Mouse (Mus musculus) neural tube, embryonic 11.5 days (tissue): ENCODE results near the gene Amfr. TPM values are rescaled to one million over a fixed set of nuclear protein-coding genes. Genes with fewer than 3 reads are reported as not detected.

ENCODE experiments used
- ATAC-seq: fragments of 200-750 bp; cut with Nextera tagmentation; 2 replicates; pipeline ENCODE4 v1.8.0; 2017; ENCODE audit warnings: moderate number of reproducible peaks, mild to moderate bottlenecking, moderate TSS enrichment, moderate library complexity; ENCODE audit not compliant: insufficient read depth, low FRiP score, low TSS enrichment
- DNase-seq: peaks from one replicate; pipeline ENCODE4 v3.0.0-alpha.2; 2015; ENCODE audit warnings: low spot score
- H3K27ac ChIP-seq: fragments of 300-500 bp; sonication (generic); 2 replicates; pipeline ENCODE4 v1.5.1; 2014; ENCODE audit warnings: low read depth, mild to moderate bottlenecking, low read length
- H3K27me3 ChIP-seq: fragments of 300-500 bp; sonication (generic); 2 replicates; pipeline ENCODE4 v1.6.1; 2014; ENCODE audit warnings: mild to moderate bottlenecking, low read length, mixed read lengths; ENCODE audit not compliant: control insufficient read depth, insufficient read depth
- H3K36me3 ChIP-seq: fragments of 300-500 bp; sonication (generic); 2 replicates; pipeline ENCODE4 v1.6.1; 2014; ENCODE audit warnings: mild to moderate bottlenecking, low read length, moderate library complexity, mixed read lengths; ENCODE audit not compliant: control insufficient read depth, insufficient read depth
- H3K4me1 ChIP-seq: fragments of 300-500 bp; sonication (generic); 2 replicates; pipeline ENCODE4 v1.6.1; 2014; ENCODE audit warnings: low read length, mixed read lengths; ENCODE audit not compliant: control insufficient read depth, insufficient read depth
- H3K4me2 ChIP-seq: fragments of 300-500 bp; sonication (generic); 2 replicates; pipeline ENCODE4 v1.6.1; 2014; ENCODE audit warnings: low read depth, mild to moderate bottlenecking, moderate library complexity
- H3K4me3 ChIP-seq: fragments of 300-500 bp; sonication (generic); 2 replicates; pipeline ENCODE4 v1.5.1; 2014; ENCODE audit warnings: low read depth, low read length
- H3K9ac ChIP-seq: fragments of 300-500 bp; sonication (generic); 2 replicates; pipeline ENCODE4 v1.6.1; 2014; ENCODE audit warnings: mild to moderate bottlenecking, low read length
- H3K9me3 ChIP-seq: fragments of 300-500 bp; sonication (generic); 2 replicates; pipeline ENCODE4 v1.6.1; 2016; ENCODE audit warnings: low read length; ENCODE audit not compliant: control insufficient read depth
- WGBS: fragments of 180-500 bp; shearing (Covaris S2); extraction: QIAGEN DNeasy Blood & Tissue Kit; methylation state at CpG from one replicate; pipeline ENCODE4 v1.1.7; 2014; 5-methylcytosine and 5-hydroxymethylcytosine counted together
- polyA plus RNA-seq: library from polyadenylated mRNA; unstranded; fragments of >200 nt; fragmentation: Nextera tagmentation; extraction: Ambion mirVana; gene quantifications from 2 replicates; pipeline ENCODE4 v1.2.1, GENCODE M21; 2014

Amfr gene
- polyA plus RNA-seq, 1 experiment from 2014 or later = 58.8 TPM

DNA sequence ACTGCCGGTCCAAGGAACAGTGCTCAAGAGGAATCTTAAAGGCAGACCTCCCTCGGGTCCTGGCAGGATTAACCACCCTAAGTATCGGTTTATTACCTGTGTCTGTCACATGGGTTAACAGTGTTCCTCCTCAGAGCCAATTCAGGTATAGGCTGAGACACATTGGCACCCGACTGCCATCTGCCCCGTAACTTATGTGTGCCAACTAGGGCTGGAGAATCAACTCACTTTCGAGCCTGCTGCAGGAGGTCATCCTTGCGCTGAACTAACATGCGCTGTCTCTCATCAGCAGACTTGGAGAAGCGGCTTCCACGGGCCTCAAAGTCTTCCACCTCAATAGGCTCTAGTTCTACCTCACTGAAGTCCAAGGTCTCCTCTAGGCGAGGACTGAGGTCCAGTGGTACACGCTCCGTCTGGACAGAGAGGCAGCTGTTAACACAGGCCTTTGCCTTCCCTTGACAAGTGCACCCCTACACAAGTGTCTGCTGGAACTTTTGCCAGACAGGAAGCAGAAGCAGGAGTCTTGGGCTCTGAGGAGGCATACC lies 38.7 kb downstream of the Amfr start:
- no peak overlapping the region for H3K4me2 ChIP-seq
- 94% methylated on average over 13 of the region's 13 CpGs for WGBS

DNA sequence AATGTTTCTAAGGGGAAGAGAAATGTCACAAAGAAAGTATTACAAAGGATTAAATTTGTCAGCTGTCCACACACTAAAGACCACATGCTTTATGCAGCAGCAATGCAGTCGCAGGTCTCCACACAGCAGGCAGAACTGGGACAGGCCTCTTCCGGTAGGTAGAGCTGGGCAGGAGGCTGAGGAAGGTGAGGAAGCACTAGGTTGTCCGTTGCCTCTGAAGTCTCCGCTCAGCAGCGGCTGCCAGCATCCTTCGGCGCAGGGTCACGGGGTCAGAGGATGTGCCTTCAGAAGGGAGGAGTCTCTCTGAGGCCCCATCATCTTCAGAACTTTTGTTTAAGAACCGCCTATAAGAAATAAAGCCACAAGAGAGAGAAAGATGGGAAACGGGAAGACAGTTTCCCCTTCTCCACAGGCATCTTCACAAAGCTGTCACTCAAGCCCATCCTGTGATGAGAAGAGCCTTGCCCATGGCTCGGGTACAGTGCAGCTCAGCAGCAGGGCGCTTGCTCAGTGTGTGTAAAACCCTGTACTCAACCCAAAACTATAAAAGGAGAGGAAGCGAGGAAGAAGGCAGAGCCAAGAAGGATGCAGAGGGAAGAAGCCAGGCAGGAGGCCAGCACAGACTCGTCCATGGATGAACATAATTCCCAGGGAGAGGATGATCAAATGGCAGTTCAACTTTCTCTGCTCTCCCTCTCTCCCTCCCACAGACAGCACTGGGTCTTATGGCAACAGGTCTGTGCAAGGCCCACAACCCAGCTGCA lies 39.5 kb downstream of the Amfr start:
- Histone ChIP-seq H3K36me3 (peaks cover 19% of the 10 kb centered on the region), H3K9ac (no peak overlapping the region), H3K27me3 (no peaks in the 10 kb centered on the region), H3K27ac (no peak overlapping the region), H3K4me1 (no peaks in the 10 kb centered on the region), H3K4me2 (no peak overlapping the region), H3K9me3 (no peaks in the 10 kb centered on the region), H3K4me3 (no peak overlapping the region)
- WGBS = 88% methylated on average over 14 of the region's 14 CpGs
- DNase-seq (no peak), ATAC-seq (no peak)

More for the DNA sequence above, 38.7 kb downstream of the Amfr start:
- ATAC-seq (no peak), DNase-seq (no peak)
- Histone ChIP-seq H3K9me3 (no peaks in the 10 kb centered on the region), H3K36me3 (peaks cover 19% of the 10 kb centered on the region), H3K27ac (no peak overlapping the region), H3K4me1 (no peaks in the 10 kb centered on the region), H3K9ac (no peak overlapping the region), H3K27me3 (no peaks in the 10 kb centered on the region), H3K4me3 (no peak overlapping the region)

DNA sequence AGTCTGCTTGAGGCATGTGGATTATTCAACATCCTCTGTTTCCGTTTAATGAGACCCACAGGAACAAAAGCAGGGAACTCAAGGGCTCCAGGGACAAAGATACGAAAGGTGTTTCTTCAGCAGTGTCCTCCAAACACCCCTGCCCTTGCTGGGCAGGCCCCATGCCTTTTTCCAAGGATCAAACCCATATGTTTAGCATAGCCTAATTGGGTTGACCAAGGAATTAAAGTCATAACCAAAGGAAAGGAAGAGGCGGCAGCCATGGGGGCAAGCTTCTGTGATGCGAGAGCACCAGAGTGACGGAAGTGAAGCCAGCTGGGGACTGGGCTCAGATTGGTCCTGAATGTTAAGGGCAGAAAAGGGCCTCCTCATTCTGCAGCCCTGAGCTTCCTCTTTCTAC lies 40.4 kb downstream of the Amfr start:
- Histone ChIP-seq H3K4me2 (no peak overlapping the region), H3K27me3 (no peaks in the 10 kb centered on the region), H3K9me3 (no peaks in the 10 kb centered on the region), H3K36me3 (peaks cover 19% of the 10 kb centered on the region), H3K4me1 (no peaks in the 10 kb centered on the region), H3K4me3 (no peak overlapping the region), H3K9ac (no peak overlapping the region), H3K27ac (no peak overlapping the region)
- 92% methylated on average over 5 of the region's 5 CpGs for WGBS
- ATAC-seq (no peak), DNase-seq (no peak)

DNA sequence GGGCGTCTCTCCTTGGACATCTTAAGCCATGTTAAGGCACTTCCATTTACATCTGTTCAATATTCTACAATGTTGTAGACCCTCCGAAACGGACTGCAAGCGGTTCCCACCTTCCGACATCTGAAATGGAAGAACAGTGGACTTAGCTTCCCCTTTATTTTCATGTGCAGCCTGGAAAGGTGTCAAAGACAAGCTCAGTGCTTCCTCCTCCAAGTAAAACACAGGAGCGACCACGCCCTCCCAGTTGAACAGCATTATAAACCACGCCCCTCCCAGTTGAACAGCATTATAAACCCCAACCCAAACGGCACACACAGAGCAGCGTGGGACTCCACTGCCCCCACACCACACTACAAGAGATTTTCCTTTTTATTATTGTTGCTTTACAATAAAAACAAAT lies 41.2 kb downstream of the Amfr start:
- H3K36me3 ChIP-seq = peaks cover 19% of the 10 kb centered on the region
- H3K27me3 ChIP-seq = no peaks in the 10 kb centered on the region
- no peak overlapping the region for H3K27ac ChIP-seq
- ATAC-seq = no peak
- no peak overlapping the region for H3K4me2 ChIP-seq
- H3K4me3 ChIP-seq = no peak overlapping the region
- WGBS = 86% methylated on average over 10 of the region's 10 CpGs
- H3K9ac ChIP-seq = no peak overlapping the region
- H3K9me3 ChIP-seq = no peaks in the 10 kb centered on the region
- no peak for DNase-seq
- no peaks in the 10 kb centered on the region for H3K4me1 ChIP-seq

DNA sequence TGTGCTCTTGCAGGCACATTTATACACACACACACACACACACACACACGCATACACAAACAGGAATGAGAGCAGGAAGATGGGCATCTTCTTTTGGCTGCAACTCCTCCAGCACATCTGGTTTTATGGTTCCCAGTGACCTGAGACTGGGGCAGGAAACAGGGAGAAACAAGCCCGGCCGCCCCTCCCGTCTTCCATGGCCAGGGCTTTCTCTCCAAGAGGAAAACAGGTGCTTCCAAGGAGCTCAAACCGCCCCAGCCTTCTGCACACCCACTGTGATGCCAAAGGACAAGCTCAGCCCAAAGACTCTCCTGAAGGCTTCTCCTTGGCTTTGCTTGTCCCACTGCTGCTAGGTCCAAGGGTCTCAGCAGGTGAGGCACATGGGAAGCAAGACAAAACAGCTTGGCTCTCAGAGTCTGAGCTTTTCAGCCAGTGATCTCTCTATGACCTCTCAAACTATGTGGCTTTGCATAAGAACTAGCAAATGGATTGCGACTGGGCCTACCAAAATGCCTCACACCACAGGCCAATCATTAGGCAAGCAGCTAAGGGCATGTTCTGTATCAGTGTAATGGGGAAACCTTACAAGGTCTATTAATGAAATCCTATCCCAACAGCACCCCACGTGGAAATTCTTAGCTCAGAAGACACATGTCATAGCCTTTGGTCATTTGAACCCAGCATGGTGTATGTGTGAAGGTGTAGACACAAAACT lies 42.9 kb downstream of the Amfr start:
- WGBS = 59% methylated on average over 7 of the region's 7 CpGs
- Histone ChIP-seq H3K9me3 (no peaks in the 10 kb centered on the region), H3K4me1 (no peaks in the 10 kb centered on the region), H3K27me3 (no peaks in the 10 kb centered on the region), H3K27ac (no peak overlapping the region), H3K9ac (no peak overlapping the region), H3K36me3 (peaks cover 15% of the 10 kb centered on the region), H3K4me3 (no peak overlapping the region), H3K4me2 (no peak overlapping the region)
- ATAC-seq = no peak
- DNase-seq = no peak

DNA sequence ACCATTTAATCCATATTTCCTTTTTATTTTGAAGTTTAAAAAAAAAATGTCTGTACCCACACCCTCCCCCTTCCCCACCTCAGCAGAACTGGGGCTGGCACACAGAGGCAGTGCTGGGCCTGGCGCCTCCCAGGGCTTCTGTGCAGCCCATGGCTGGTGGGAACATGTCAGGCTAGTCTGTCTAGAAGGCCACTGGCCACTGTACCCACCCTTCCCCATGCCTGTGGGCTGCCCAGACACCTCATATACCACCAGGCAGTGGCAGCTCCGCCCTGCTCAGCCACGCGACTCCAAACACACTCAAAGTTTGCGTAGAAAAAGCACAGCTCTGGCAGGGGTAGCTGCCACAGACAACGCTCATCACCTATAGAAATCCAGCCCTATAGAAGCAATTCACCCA lies 44.3 kb downstream of the Amfr start:
- H3K4me2 ChIP-seq = no peak overlapping the region
- no peak for ATAC-seq
- H3K27ac ChIP-seq = no peak overlapping the region
- no peaks in the 10 kb centered on the region for H3K4me1 ChIP-seq
- 67% methylated on average over 6 of the region's 6 CpGs for WGBS
- no peaks in the 10 kb centered on the region for H3K9me3 ChIP-seq
- no peak overlapping the region for H3K9ac ChIP-seq
- H3K36me3 ChIP-seq = peaks cover 7% of the 10 kb centered on the region
- DNase-seq = no peak
- H3K4me3 ChIP-seq = no peak overlapping the region
- no peaks in the 10 kb centered on the region for H3K27me3 ChIP-seq

DNA sequence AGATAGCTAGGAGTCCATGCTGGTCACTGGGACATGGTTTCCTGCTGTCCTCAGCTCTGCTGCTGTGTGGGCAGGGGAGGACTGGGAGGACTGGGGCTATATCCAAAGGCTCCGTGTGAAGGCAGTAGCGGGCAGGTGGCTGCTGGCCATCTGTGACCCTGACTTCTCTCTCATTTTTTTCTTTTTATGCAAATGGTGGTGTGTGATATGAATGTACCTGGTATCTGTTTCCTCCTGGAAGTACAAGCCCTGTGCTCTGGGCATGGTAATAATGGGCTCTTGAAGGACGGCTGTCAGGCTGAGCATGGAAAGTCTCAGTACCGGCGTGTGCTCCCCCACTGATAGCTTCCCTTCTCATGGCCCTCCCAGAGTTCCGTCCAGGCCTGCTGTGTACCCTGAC lies 51.7 kb downstream of the Amfr start:
- H3K4me3 ChIP-seq = no peak overlapping the region
- no peak for DNase-seq
- H3K36me3 ChIP-seq = no peaks in the 10 kb centered on the region
- no peak for ATAC-seq
- 93% methylated on average over 6 of the region's 6 CpGs for WGBS
- H3K27ac ChIP-seq = no peak overlapping the region
- H3K27me3 ChIP-seq = no peaks in the 10 kb centered on the region
- H3K4me2 ChIP-seq = no peak overlapping the region
- H3K9me3 ChIP-seq = no peaks in the 10 kb centered on the region
- no peak overlapping the region for H3K9ac ChIP-seq
- H3K4me1 ChIP-seq = no peaks in the 10 kb centered on the region

DNA sequence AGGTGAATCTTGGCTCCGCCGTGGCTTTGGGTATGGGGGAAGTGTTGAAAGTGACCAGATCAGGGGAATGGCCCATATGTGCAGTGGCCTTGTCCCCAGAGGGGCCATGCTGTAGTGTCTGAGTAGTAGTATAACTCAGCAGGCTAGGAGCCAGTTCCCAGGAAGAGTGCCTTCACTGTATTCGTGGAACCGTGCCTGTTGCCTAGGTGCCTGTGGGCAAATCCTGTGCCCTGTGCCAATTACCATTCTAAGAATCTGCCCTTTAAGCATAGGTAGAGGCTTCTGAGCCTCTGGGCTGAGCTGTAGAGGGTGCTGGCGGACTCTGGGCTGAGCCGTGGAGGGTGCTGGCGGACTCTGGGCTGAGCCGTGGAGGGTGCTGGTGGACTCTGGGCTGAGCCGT lies 54.2 kb downstream of the Amfr start:
- Histone ChIP-seq H3K4me3 (no peak overlapping the region), H3K36me3 (no peaks in the 10 kb centered on the region; the same call in 1 of the 2 replicates), H3K4me2 (no peak overlapping the region), H3K27me3 (no peaks in the 10 kb centered on the region), H3K4me1 (no peaks in the 10 kb centered on the region), H3K9me3 (no peaks in the 10 kb centered on the region), H3K9ac (no peak overlapping the region), H3K27ac (no peak overlapping the region)
- 93% methylated on average over 9 of the region's 9 CpGs for WGBS
- DNase-seq = no peak
- no peak for ATAC-seq

DNA sequence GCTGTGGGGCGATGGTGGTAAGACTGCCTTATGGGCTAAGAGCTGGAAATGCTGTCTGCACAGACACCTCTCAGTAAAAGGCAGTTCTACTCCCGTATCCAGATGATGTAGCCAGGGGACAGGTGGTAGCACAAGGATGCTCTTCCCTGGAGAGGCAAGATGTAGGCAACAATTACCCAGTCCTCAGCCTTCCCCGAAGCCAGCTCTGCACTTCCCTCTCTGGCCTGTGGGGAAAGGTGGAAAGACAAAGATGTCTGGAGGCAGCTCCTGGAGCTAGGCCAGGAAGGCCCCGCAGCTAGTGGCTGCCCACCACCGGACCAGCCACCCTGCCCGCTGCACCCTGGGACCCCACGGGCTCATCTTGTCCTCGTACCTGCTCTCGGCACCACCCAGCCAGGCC lies 60.1 kb downstream of the Amfr start:
- H3K36me3 ChIP-seq = peaks cover 2% of the 10 kb centered on the region
- 89% methylated on average over 9 of the region's 9 CpGs for WGBS

More for the DNA sequence above, 60.1 kb downstream of the Amfr start:
- DNase-seq = no peak
- H3K4me2 ChIP-seq = no peak overlapping the region
- H3K27me3 ChIP-seq = no peaks in the 10 kb centered on the region
- H3K4me3 ChIP-seq = no peak overlapping the region
- no peaks in the 10 kb centered on the region for H3K4me1 ChIP-seq
- H3K9me3 ChIP-seq = no peaks in the 10 kb centered on the region
- H3K27ac ChIP-seq = no peak overlapping the region
- ATAC-seq = no peak
- no peak overlapping the region for H3K9ac ChIP-seq
